Mouse (Mus musculus) neural tube, embryonic 11.5 days (tissue): Measurements from ENCODE around the gene Tatdn3. TPM values are rescaled to one million over a fixed set of nuclear protein-coding genes. Genes with fewer than 3 reads are reported as not detected.

Experiments used
- polyA plus RNA-seq: library from polyadenylated mRNA; unstranded; fragments of >200 nt; fragmentation: Nextera tagmentation; extraction: Ambion mirVana; gene quantifications from 2 replicates; pipeline ENCODE4 v1.2.1, GENCODE M21; 2014

Gene Tatdn3
- polyA plus RNA-seq, 1 experiment from 2014 or later: 9.4 TPM

Other genes starting within 250 kb of the Tatdn3 start
- 21.5 and 22.5 TPM in 2 replicates for gene Rps6kc1, start 151.2 kb downstream of the Tatdn3 start, polyA plus RNA-seq
- gene Angel2, start 137.8 kb downstream of the Tatdn3 start, polyA plus RNA-seq: 54.6 and 66.7 TPM in 2 replicates
- gene Vash2, start 83.6 kb downstream of the Tatdn3 start, polyA plus RNA-seq: 78.6 and 79.3 TPM in 2 replicates
- gene Flvcr1, start 36.8 kb downstream of the Tatdn3 start, polyA plus RNA-seq: 10.7 and 11.2 TPM in 2 replicates
- not detected in 2 replicates for gene Spata45, start 26.3 kb downstream of the Tatdn3 start, polyA plus RNA-seq
- gene Nsl1, start 80 bp upstream of the Tatdn3 start, polyA plus RNA-seq: 19.7 and 22.9 TPM in 2 replicates
- 4.7 and 4.8 TPM in 2 replicates for gene Batf3, start 34.9 kb upstream of the Tatdn3 start, polyA plus RNA-seq
- gene Fam71a, start 101.9 kb upstream of the Tatdn3 start, polyA plus RNA-seq: not detected in 2 replicates
- gene Atf3, start 155.1 kb upstream of the Tatdn3 start, polyA plus RNA-seq: 2.3 and 3.2 TPM in 2 replicates